Mouse (Mus musculus) ES-E14 (cell line): ENCODE results near the gene Il34.

Experiments
- CHD2 ChIP-seq: IDR thresholded peaks from 2 replicates; pipeline ENCODE4 v1.6.1; 2014; ENCODE audit warnings: mild to moderate bottlenecking, low read depth, low read length, inconsistent platforms
- HCFC1 ChIP-seq: IDR thresholded peaks from 2 replicates; pipeline ENCODE4 v1.6.1; 2012; ENCODE audit warnings: low read length, inconsistent platforms, borderline replicate concordance; ENCODE audit not compliant: insufficient read depth
- MAFK ChIP-seq: IDR thresholded peaks from 2 replicates; pipeline ENCODE4 v1.6.1; 2014; ENCODE audit warnings: mild to moderate bottlenecking, low read depth, low read length, inconsistent platforms; ENCODE audit not compliant: insufficient read depth
- ZC3H11A ChIP-seq: IDR thresholded peaks from 2 replicates; pipeline ENCODE4 v1.6.1; 2012; ENCODE audit warnings: low read depth, mild to moderate bottlenecking, inconsistent platforms, low read length, borderline replicate concordance
- ZNF384 ChIP-seq: IDR thresholded peaks from 2 replicates; pipeline ENCODE4 v1.6.1; 2012; ENCODE audit warnings: low read depth, low read length, inconsistent platforms

- TF ChIP-seq ZNF384, result no peak
- TF ChIP-seq CHD2, result no peak
- no peak for TF ChIP-seq HCFC1
- no peak for TF ChIP-seq ZC3H11A
- no peak for TF ChIP-seq MAFK
These were observed 107.6 kb downstream of the Il34 start for GRCm38 (mm10) chr8:110698098-110698497.
